Mouse (Mus musculus) spleen, adult 2 months (tissue): Measurements from ENCODE around the gene Hmgcs1.
"Not testable (repeated sequence)": the region's sequence is repeated elsewhere in the genome, so short reads cannot be mapped to it uniquely, and the experiment has no call there.

Experiments used
- CTCF ChIP-seq: fragments of 200-500 bp; IDR thresholded peaks from 2 replicates; pipeline ENCODE4 v1.5.1; 2011; ENCODE audit warnings: mild to moderate bottlenecking, inconsistent platforms; ENCODE audit not compliant: insufficient read depth, insufficient read length, insufficient replicate concordance; ENCODE audit errors: extremely low read depth
- POLR2A ChIP-seq: fragments of 200-500 bp; IDR thresholded peaks from 2 replicates; pipeline ENCODE4 v1.6.1; 2011; ENCODE audit warnings: low read depth, low read length, inconsistent platforms

DNA sequence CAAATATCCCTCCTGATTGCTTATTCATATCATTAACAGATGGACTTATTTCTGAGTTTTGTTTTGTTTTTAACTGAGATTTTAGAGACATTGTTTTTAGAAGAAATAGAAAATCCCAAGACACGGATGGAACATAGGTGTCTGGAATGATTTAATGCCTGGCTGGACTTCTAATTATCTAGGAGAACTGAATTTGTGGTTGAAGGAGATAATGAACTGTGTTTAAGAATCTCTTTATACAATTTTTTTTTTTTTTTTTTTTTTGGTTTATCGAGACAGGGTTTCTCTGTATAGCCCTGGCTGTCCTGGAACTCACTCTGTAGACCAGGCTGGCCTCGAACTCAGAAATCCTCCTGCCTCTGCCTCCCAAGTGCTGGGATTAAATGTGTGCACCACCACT, 1.8 kb downstream of the Hmgcs1 start:
- not testable (repeated sequence) for TF ChIP-seq CTCF, POLR2A
